In the genomic region with DNA sequence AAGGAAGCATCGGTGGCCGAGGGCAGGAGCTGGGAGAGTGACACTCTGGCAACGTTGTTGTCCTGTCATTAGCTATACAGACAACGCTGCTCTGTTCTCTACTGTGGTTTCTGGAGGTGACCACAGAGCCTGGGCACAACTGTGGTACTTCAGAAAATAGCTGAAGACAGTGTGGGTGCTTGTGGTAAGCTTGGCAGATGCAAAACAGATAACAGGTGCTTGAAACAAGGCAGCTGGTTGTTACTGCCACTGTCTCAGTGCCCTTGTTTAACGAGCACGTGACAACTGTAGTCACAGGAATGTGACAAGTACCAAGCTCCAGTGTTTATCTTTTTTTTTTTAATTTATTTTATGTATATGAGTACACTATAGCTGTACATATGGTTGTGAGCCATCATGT, we compare ENCODE assay signal across 27 mouse cellular contexts. TPM values are rescaled to one million over a fixed set of nuclear protein-coding genes. Genes with fewer than 3 reads are reported as not detected.
DNase-seq lines count a peak whose midpoint lies in the region; TF ChIP-seq lines count a peak whose summit lies in the region.
"Had no signal": no experiment of that assay in that cellular context is flagged by ENCODE, and none has a peak within 500 bp of the region (broad histone marks: within the 10 kb centered on the region; RNA-seq: fewer than 3 reads in every experiment).

No protein-coding gene starts in this region.

- peak overlapping the region; percentile 51 for H3K27ac ChIP-seq in bone marrow, adult 2 months (ENCODE audit: control insufficient read depth, insufficient read depth, low read depth, low read length, poor library complexity)
- 0 out of 2 replicates have a peak overlapping the region, but pooled peaks have one; percentile 12 for H3K27ac ChIP-seq in small intestine, adult 2 months (ENCODE audit: insufficient read depth, low read depth, low read length)
- H3K27ac ChIP-seq: embryonic facial prominence, embryonic 12.5 days; forebrain, embryonic 15.5 days; heart, embryonic 15.5 days; hindbrain, embryonic 13.5 days; kidney, postnatal 0 days; limb, embryonic 15.5 days; liver, embryonic 15.5 days; macrophage; neural tube, embryonic 15.5 days; stomach, postnatal 0 days had no signal

- 8% methylated on average over 6 of the region's 6 CpGs for WGBS in bone marrow, adult 2 months
- 33% methylated on average over 6 of the region's 6 CpGs for WGBS in small intestine, adult 2 months

- DNase-seq in 3134 (ENCODE audit: extremely low read depth, insufficient read length, low spot score): peak; percentile 9
- DNase-seq in 416B (ENCODE audit: low read depth): peak; percentile 35
- no peak for DNase-seq in adrenal gland, adult 2 months
- no peak for DNase-seq in urinary bladder, postnatal 4 days (ENCODE audit: low spot score in 2 of 2)
- DNase-seq in adrenal gland, adult (ENCODE audit: inconsistent age in 2 of 2, low spot score in 1 of 2): no peak
- DNase-seq: adrenal gland, postnatal 36 days; cerebellum, adult 11-12 months; cerebellum, postnatal 14 days; gastrocnemius, postnatal 25 days; heart, postnatal 36 days; kidney, adult 2 months; left cerebral cortex, postnatal 4 days; right cerebral cortex, adult 18-20 months; right cerebral cortex, postnatal 4 days had no signal

- no peak for TF ChIP-seq POLR2A in bone marrow, adult 2 months (IDR thresholded peaks at IDR 0.05; ENCODE audit: borderline replicate concordance, control insufficient read depth, low read depth, low read length)
- TF ChIP-seq POLR2A in small intestine, adult 2 months (IDR thresholded peaks at IDR 0.05; ENCODE audit: low read depth, low read length): no peak

- no peaks in the 10 kb centered on the region; the same call in none of the 2 replicates for H3K4me1 ChIP-seq in bone marrow, adult 2 months (ENCODE audit: control insufficient read depth, insufficient read depth, low read length)
- H3K4me1 ChIP-seq in small intestine, adult 2 months (ENCODE audit: control insufficient read depth, insufficient read depth, insufficient read length, low read length): peaks cover 25% of the 10 kb centered on the region; the same call in 1 of the 2 replicates
- H3K4me1 ChIP-seq: embryonic facial prominence, embryonic 12.5 days; forebrain, embryonic 15.5 days; heart, embryonic 15.5 days; limb, embryonic 15.5 days had no signal

- no peak for TF ChIP-seq CTCF in bone marrow, adult 2 months (IDR thresholded peaks at IDR 0.05; ENCODE audit: control insufficient read depth, insufficient read depth, low read length)
- no peak for TF ChIP-seq CTCF in small intestine, adult 2 months (IDR thresholded peaks at IDR 0.05; ENCODE audit: extremely low read depth, insufficient read length, insufficient replicate concordance, low read depth, low read length)

- H3K36me3 ChIP-seq in small intestine, adult 2 months (ENCODE audit: control insufficient read depth, insufficient read depth, low read length): no peaks in the 10 kb centered on the region
- H3K36me3 ChIP-seq: embryonic facial prominence, embryonic 12.5 days; forebrain, embryonic 15.5 days; heart, embryonic 15.5 days; hindbrain, embryonic 13.5 days; limb, embryonic 15.5 days; liver, embryonic 15.5 days; neural tube, embryonic 15.5 days had no signal

- H3K27me3 ChIP-seq in small intestine, adult 2 months (ENCODE audit: control insufficient read depth, insufficient read depth, low read length): no peaks in the 10 kb centered on the region
- H3K27me3 ChIP-seq: embryonic facial prominence, embryonic 12.5 days; forebrain, embryonic 15.5 days; heart, embryonic 15.5 days; hindbrain, embryonic 13.5 days; limb, embryonic 15.5 days; liver, embryonic 15.5 days; neural tube, embryonic 15.5 days had no signal

- H3K4me3 ChIP-seq in bone marrow, adult 2 months (replicated peaks; ENCODE audit: control insufficient read depth, low read depth, low read length): peak overlapping the region; percentile 11
- no peak overlapping the region for H3K4me3 ChIP-seq in small intestine, adult 2 months (ENCODE audit: low read depth, low read length)
- H3K4me3 ChIP-seq: embryonic facial prominence, embryonic 12.5 days; erythroblast, embryonic 14.5 days; forebrain, embryonic 15.5 days; heart, embryonic 15.5 days; hindbrain, embryonic 13.5 days; limb, embryonic 15.5 days; liver, embryonic 15.5 days; neural tube, embryonic 15.5 days had no signal

RNA-seq across cellular contexts. Expression of a gene that starts 13.3 kb away (rescaled TPM):
- polyA plus RNA-seq in bone marrow, adult 2 months (2011; ENCODE audit: insufficient read depth, insufficient read length, low replicate concordance, missing spikeins): not detected in 2 replicates
- 31.3 and 49.1 TPM in 2 replicates for polyA plus RNA-seq in small intestine, adult 2 months (2012; rRNA removed)
- total RNA-seq in adrenal gland, adult 2 months (2021): 1 to 10 TPM; 8.5 to 8.6 TPM
- 5.6 and 6.9 TPM in 2 replicates for polyA plus RNA-seq in adrenal gland, adult 2 months (2012; rRNA removed)
- polyA plus RNA-seq: erythroblast, embryonic 14.5 days had no signal

Comparison
In these comparisons a context has a peak if more than half of its experiments do, and no peak if none do; other contexts are left out.
1. DNase-seq: peak in 3134 (single experiment) and 416B (single experiment); none in adrenal gland, adult 2 months (single experiment), urinary bladder, postnatal 4 days (0 of 2) and adrenal gland, adult (0 of 2).